9 mouse cellular contexts compared by ENCODE assay signal in the genomic region with DNA sequence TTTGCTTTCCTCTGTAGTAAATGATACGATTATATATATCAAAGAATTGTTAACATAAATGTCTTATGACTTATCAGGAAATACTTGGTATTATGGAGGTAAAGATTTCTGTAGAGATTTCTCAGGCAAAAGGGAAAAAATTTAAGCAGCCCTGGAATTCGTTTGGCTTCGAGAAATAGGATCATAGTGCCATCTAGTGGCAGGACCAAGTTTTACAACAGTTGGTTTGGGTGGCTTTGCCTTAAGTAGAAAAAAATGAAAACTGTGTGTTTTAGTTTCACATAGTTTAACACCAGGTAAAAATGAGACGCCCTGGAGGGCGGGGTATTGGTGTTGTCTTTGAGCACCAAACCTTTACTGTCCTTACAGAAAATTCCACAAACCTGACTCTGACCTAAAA. TPM values are rescaled to one million over a fixed set of nuclear protein-coding genes. Genes with fewer than 3 reads are reported as not detected.
DNase-seq lines count a peak whose midpoint lies in the region; ATAC-seq and TF ChIP-seq lines count a peak whose summit lies in the region.
"Had no signal": no experiment of that assay in that cellular context is flagged by ENCODE, and none has a peak within 500 bp of the region (broad histone marks: within the 10 kb centered on the region; RNA-seq: fewer than 3 reads in every experiment).

No protein-coding gene starts in this region.

- H3K27ac ChIP-seq in liver, adult 2 months (replicated peaks; ENCODE audit: insufficient read depth, low read depth, low read length): no peak overlapping the region
- no peak overlapping the region for H3K27ac ChIP-seq in liver, embryonic 12.5 days
- H3K27ac ChIP-seq: neural tube, embryonic 12.5 days had no signal

- no peaks in the 10 kb centered on the region for H3K27me3 ChIP-seq in liver, adult 2 months (ENCODE audit: control insufficient read depth, insufficient read depth, low read length)
- no peaks in the 10 kb centered on the region; the same call in 1 of the 2 replicates for H3K27me3 ChIP-seq in liver, embryonic 12.5 days (replicated peaks)
- H3K27me3 ChIP-seq: neural tube, embryonic 12.5 days had no signal

- no peaks in the 10 kb centered on the region for H3K4me1 ChIP-seq in liver, adult 2 months (ENCODE audit: control insufficient read depth, insufficient read depth, low read length)
- peaks cover 13% of the 10 kb centered on the region for H3K4me1 ChIP-seq in liver, embryonic 12.5 days
- H3K4me1 ChIP-seq: neural tube, embryonic 12.5 days had no signal

- no peaks in the 10 kb centered on the region for H3K36me3 ChIP-seq in liver, adult 2 months (ENCODE audit: control insufficient read depth, insufficient read depth, low read length)
- no peaks in the 10 kb centered on the region for H3K36me3 ChIP-seq in liver, embryonic 12.5 days
- H3K36me3 ChIP-seq: neural tube, embryonic 12.5 days had no signal

- no peak overlapping the region for H3K4me3 ChIP-seq in liver, adult 2 months (ENCODE audit: insufficient read depth, low read depth, low read length)
- no peak overlapping the region for H3K4me3 ChIP-seq in liver, embryonic 12.5 days
- H3K4me3 ChIP-seq: neural tube, embryonic 12.5 days had no signal

- H3K4me2 ChIP-seq in liver, embryonic 12.5 days: no peak overlapping the region
- H3K4me2 ChIP-seq: neural tube, embryonic 12.5 days had no signal

- no peak for TF ChIP-seq CTCF in liver, adult 2 months (IDR thresholded peaks at IDR 0.05; ENCODE audit: low read depth, low read length)

- 2% methylated on average over 5 of the region's 5 CpGs for WGBS in liver, adult 2 months
- 2% methylated on average over 5 of the region's 5 CpGs for WGBS in liver, embryonic 12.5 days (ENCODE audit: insufficient replicate concordance)

- H3K9me3 ChIP-seq in liver, embryonic 12.5 days (replicated peaks): no peaks in the 10 kb centered on the region
- H3K9me3 ChIP-seq: neural tube, embryonic 12.5 days had no signal

- no peaks in the 10 kb centered on the region for H3K79me2 ChIP-seq in liver, adult 2 months (ENCODE audit: control insufficient read depth, insufficient read depth, low read length)

- ATAC-seq in liver, embryonic 12.5 days: no peak
- 0 out of 2 replicates have a peak, but pooled peaks have one; percentile 33 for ATAC-seq in granulocyte monocyte progenitor cell, adult 5-6 weeks (replicated peaks; ENCODE audit: poor library complexity, severe bottlenecking)
- no peak for ATAC-seq in megakaryocyte, adult 5-6 weeks (ENCODE audit: poor library complexity, severe bottlenecking)

- intact Hi-C loops in left cerebral cortex, postnatal 25 days (cut with DNase I): no loop called here

- no peak overlapping the region for H3K9ac ChIP-seq in liver, adult 2 months (ENCODE audit: low read depth, low read length)
- H3K9ac ChIP-seq in liver, embryonic 12.5 days: no peak overlapping the region
- H3K9ac ChIP-seq: neural tube, embryonic 12.5 days had no signal

- no peak for TF ChIP-seq POLR2A in liver, adult 2 months (IDR thresholded peaks at IDR 0.05; ENCODE audit: extremely low read depth, insufficient read depth, low read length)

- peak; percentile 61 for DNase-seq in liver, adult 2 months (ENCODE audit: extremely low read depth, low read depth, low spot score)
- DNase-seq in NIH3T3 (ENCODE audit: low read depth): peak; percentile 92
- DNase-seq in cerebellum, postnatal 14 days: peak; percentile 85 to 89
- DNase-seq in left cerebral cortex, postnatal 25 days (ENCODE audit: low spot score in 2 of 2): peak; percentile 73 to 83
- DNase-seq in retina, postnatal 1 day: peak; percentile 76

RNA-seq across cellular contexts. Expression of gene Tmem232, which starts 22.2 kb away (rescaled TPM):
- not detected in 2 replicates for total RNA-seq in liver, adult 2 months (2014; rRNA removed)
- polyA plus RNA-seq in liver, adult 2 months (2012; rRNA removed): not detected in 2 replicates
- polyA plus RNA-seq in liver, embryonic 12.5 days (2016; fragmentation: Nextera tagmentation; extraction: Ambion mirVana): not detected in 2 replicates
- total RNA-seq in granulocyte monocyte progenitor cell, adult 5-6 weeks (2014; fragmentation: Nextera tagmentation): not detected in 2 replicates
- not detected in 2 replicates for total RNA-seq in granulocyte monocyte progenitor cell, adult 5-6 weeks (2017)
- 1 to 10 TPM; 1.1 to 2.3 TPM for total RNA-seq in left cerebral cortex, postnatal 25 days (2021)
- total RNA-seq in megakaryocyte, adult 5-6 weeks (2015): not detected in 2 replicates
- not detected in 2 replicates for total RNA-seq in megakaryocyte, adult 5-6 weeks (2017)

RNA-seq across cellular contexts. Expression of gene Vapa, which starts 50.6 kb away (rescaled TPM):
- 48.9 and 51.7 TPM in 2 replicates for total RNA-seq in liver, adult 2 months (2014; rRNA removed)
- 17.9 and 19.0 TPM in 2 replicates for polyA plus RNA-seq in liver, adult 2 months (2012; rRNA removed)
- 106 and 107 TPM in 2 replicates for polyA plus RNA-seq in liver, embryonic 12.5 days (2016; fragmentation: Nextera tagmentation; extraction: Ambion mirVana)
- 131 and 169 TPM in 2 replicates for total RNA-seq in granulocyte monocyte progenitor cell, adult 5-6 weeks (2014; fragmentation: Nextera tagmentation)
- total RNA-seq in granulocyte monocyte progenitor cell, adult 5-6 weeks (2017): 127 and 134 TPM in 2 replicates
- 100 to 1,000 TPM; 162 to 181 TPM for total RNA-seq in left cerebral cortex, postnatal 25 days (2021)
- 169 and 178 TPM in 2 replicates for total RNA-seq in megakaryocyte, adult 5-6 weeks (2015)
- 110 and 122 TPM in 2 replicates for total RNA-seq in megakaryocyte, adult 5-6 weeks (2017)
